Mouse (Mus musculus) neural tube, embryonic 13.5 days (tissue): ENCODE measurements around the gene Ttll11. TPM values are rescaled to one million over a fixed set of nuclear protein-coding genes. Genes with fewer than 3 reads are reported as not detected.
A peak's percentile ranks its signal among the peaks of the same experiment; 100 is the strongest.

ENCODE experiments used
- ATAC-seq: fragments of 200-750 bp; cut with Nextera tagmentation; 2 replicates; pipeline ENCODE4 v1.8.0; 2017; ENCODE audit warnings: low read depth, mild to moderate bottlenecking, moderate TSS enrichment, moderate library complexity
- H3K27ac ChIP-seq: fragments of 300-500 bp; sonication (generic); replicated peaks from 2 replicates; pipeline ENCODE4 v1.5.1; 2015; ENCODE audit warnings: moderate library complexity, mild to moderate bottlenecking, inconsistent platforms
- H3K27me3 ChIP-seq: fragments of 300-500 bp; sonication (generic); 2 replicates; pipeline ENCODE4 v1.6.1; 2015; ENCODE audit warnings: mild to moderate bottlenecking, inconsistent platforms
- H3K36me3 ChIP-seq: fragments of 300-500 bp; sonication (generic); 2 replicates; pipeline ENCODE4 v1.6.1; 2015; ENCODE audit warnings: mild to moderate bottlenecking, inconsistent platforms
- H3K4me1 ChIP-seq: fragments of 300-500 bp; sonication (generic); replicated peaks from 2 replicates; pipeline ENCODE4 v1.6.1; 2015; ENCODE audit warnings: inconsistent platforms
- H3K4me2 ChIP-seq: fragments of 300-500 bp; sonication (generic); 2 replicates; pipeline ENCODE4 v1.6.1; 2015; ENCODE audit warnings: inconsistent platforms, mild to moderate bottlenecking, moderate library complexity
- H3K4me3 ChIP-seq: fragments of 300-500 bp; sonication (generic); 2 replicates; pipeline ENCODE4 v1.5.1; 2015; ENCODE audit warnings: mild to moderate bottlenecking, inconsistent platforms
- H3K9ac ChIP-seq: fragments of 300-500 bp; sonication (generic); 2 replicates; pipeline ENCODE4 v1.6.1; 2015; ENCODE audit warnings: moderate library complexity, mild to moderate bottlenecking, inconsistent platforms
- H3K9me3 ChIP-seq: fragments of 300-500 bp; sonication (generic); 2 replicates; pipeline ENCODE4 v1.6.1; 2016; ENCODE audit warnings: inconsistent platforms
- WGBS: fragments of 180-500 bp; shearing (Covaris S2); methylation state at CpG from one replicate; pipeline ENCODE4 v1.1.7; 2015; 5-methylcytosine and 5-hydroxymethylcytosine counted together
- polyA plus RNA-seq: library from polyadenylated mRNA; unstranded; fragments of >200 nt; fragmentation: Nextera tagmentation; extraction: Ambion mirVana; gene quantifications from 2 replicates; pipeline ENCODE4 v1.2.1, GENCODE M21; 2015

Ttll11 gene
- polyA plus RNA-seq, 1 experiment from 2014 or later: 5.1 TPM

DNA sequence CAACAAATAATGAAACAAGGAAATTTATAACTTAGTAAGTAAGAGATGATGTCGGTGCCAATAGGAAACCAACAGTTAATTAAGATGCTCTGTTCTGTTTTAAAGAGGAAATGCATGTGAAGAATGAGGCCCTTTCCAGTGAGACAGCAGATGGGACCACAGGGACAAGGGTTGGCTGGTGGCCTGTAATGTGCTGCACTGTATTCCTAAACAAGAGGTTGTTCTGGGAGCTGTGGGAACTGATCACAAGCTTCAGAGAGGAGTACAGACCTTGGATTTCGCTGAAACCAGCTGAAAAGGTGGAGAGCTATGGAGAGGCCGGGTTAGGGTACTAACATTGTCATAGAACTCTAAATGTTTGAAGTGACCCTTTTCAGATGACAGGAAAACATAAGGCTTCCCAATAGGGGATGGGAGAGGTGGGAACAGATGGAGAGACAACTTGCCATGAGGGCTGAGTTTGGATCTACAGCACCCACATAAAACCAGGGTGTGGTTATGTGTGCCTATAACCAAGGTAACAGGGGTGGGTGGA lies 18.1 kb downstream of the Ttll11 start:
- no peak overlapping the region for H3K9ac ChIP-seq
- peaks cover 41% of the 10 kb centered on the region for H3K4me1 ChIP-seq
- 77% methylated on average over 3 of the region's 3 CpGs for WGBS
- no peak overlapping the region for H3K27ac ChIP-seq
- H3K36me3 ChIP-seq: no peaks in the 10 kb centered on the region
- no peaks in the 10 kb centered on the region for H3K27me3 ChIP-seq
- no peak overlapping the region for H3K4me3 ChIP-seq
- no peaks in the 10 kb centered on the region for H3K9me3 ChIP-seq
- H3K4me2 ChIP-seq: no peak overlapping the region
- no peak for ATAC-seq

DNA sequence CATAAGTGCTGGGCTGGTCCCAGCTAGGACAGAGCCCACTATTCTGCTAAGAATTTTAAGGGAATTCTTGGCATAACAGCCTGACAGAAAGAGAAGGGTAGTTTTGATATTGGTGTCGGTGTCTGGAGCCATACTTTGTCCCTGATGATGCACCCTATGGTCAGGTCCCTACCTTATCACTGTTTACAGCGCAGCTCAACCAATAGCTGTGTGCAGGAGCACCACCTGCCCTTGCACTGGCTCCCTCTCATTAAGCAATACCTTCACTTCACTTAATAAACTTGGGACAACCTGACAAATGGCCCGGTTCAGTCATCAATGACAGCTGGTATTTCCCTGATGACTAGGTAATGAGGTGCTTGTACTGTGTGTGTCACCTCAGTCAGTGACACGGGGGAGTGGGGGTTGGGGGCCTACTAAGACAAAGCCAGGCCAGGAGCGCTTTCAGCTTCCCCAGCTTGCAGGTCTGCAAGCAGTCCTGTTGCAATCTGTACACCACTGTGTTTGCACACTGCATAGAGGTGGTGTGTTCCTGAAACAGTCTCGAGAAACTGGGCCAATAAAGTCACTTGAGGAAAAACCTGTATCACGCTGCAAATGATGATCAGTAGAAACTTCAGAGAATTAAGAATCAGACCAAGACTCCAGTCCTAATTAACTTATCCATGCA lies 22.1 kb downstream of the Ttll11 start:
- Histone ChIP-seq H3K36me3 (no peaks in the 10 kb centered on the region), H3K4me1 (peaks cover 22% of the 10 kb centered on the region), H3K27me3 (no peaks in the 10 kb centered on the region), H3K4me3 (no peak overlapping the region), H3K4me2 (no peak overlapping the region), H3K9me3 (no peaks in the 10 kb centered on the region), H3K9ac (no peak overlapping the region), H3K27ac (no peak overlapping the region)
- WGBS: 75% methylated on average over 7 of the region's 7 CpGs
- ATAC-seq: no peak

DNA sequence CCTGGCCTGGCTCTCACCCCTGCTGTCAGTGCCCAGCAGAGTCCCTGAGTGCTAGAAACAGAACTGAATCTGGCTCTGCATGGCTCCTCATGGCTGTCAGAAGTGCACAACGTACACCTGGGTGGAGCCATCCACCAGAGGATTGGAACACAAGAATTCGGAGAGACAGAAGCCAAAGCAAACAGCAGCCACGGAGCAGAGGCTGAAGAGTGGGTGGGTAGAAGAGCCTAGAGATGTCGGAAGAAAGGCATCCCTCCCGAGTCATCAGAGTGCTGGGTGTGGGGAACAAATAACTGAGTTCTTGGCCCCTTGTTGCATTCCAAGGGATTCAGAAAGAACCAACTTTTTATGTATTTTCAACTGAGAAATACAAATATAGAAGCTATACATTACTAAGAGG lies 24.5 kb downstream of the Ttll11 start:
- Histone ChIP-seq H3K27ac (no peak overlapping the region), H3K9me3 (no peaks in the 10 kb centered on the region), H3K36me3 (no peaks in the 10 kb centered on the region), H3K9ac (no peak overlapping the region), H3K4me1 (peaks cover 31% of the 10 kb centered on the region), H3K4me3 (no peak overlapping the region), H3K27me3 (no peaks in the 10 kb centered on the region), H3K4me2 (no peak overlapping the region)
- WGBS: 58% methylated on average over 5 of the region's 5 CpGs
- ATAC-seq: no peak

DNA sequence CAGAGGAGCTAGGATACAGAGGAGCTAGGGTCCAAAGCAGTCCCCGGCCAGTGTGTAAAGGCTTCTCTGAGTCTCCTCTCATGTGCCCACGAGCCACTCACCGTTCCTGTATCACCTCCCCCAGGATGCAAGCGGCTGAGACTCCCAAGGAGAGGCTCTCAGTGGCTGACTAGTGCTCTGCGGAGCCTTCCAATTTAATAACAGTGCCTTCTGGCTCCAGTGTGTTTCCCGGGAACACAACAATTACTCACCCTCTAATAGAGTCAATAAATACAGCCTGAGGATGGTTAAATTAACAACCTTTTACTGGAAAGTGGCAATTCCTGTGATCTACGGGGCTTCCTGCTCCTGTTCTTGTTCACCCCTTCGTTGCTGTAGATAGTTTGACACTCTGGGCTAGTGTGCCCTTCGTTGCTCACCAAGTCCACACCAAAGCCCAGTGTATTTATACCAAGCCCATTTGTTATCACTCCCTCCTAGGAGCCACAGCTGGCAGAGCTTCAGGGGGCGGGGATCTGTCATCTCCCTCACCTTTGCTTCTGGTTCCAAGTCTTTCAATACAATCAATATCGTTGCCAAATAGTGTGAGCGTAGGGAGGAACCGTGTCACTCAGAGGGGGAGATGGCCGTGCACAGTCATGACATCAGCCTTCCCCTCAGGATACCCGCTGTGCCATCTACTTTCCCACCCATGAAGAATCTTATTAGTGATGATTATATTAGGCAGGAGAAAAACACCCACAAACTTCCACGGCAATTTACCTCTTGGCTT lies 27.3 kb downstream of the Ttll11 start:
- Histone ChIP-seq H3K27ac (peak overlapping the region; percentile 78), H3K4me2 (peak overlapping the region; percentile 27; the same call in 1 of the 2 replicates), H3K4me3 (no peak overlapping the region), H3K36me3 (no peaks in the 10 kb centered on the region), H3K9ac (no peak overlapping the region), H3K27me3 (no peaks in the 10 kb centered on the region), H3K9me3 (no peaks in the 10 kb centered on the region), H3K4me1 (peaks cover 27% of the 10 kb centered on the region)
- WGBS: 32% methylated on average over 16 of the region's 16 CpGs
- peak; percentile 77 for ATAC-seq

DNA sequence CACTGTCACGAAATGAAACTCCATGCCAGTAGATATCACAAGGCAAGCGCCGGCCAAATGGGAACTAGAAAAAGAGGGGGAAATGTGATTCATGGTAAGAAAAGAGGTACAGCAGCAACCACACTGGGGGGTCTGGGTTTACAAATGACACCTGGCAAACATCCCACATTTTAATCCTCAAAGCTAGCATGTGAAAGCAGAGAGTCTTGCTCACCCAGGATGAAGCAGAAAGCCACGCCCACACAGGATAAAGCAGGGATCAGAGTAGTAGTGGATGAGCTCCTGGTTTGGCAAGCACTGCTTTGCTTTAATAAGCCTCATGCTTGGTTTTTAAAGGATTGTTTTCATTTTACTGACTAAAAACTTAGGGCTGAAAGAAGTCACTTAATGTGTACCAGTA lies 34.8 kb downstream of the Ttll11 start:
- H3K4me1 ChIP-seq: no peaks in the 10 kb centered on the region
- H3K36me3 ChIP-seq: no peaks in the 10 kb centered on the region
- no peaks in the 10 kb centered on the region for H3K9me3 ChIP-seq
- no peak overlapping the region for H3K27ac ChIP-seq
- ATAC-seq: no peak
- H3K27me3 ChIP-seq: no peaks in the 10 kb centered on the region
- WGBS: 84% methylated on average over 4 of the region's 4 CpGs
- no peak overlapping the region for H3K4me2 ChIP-seq
- no peak overlapping the region for H3K4me3 ChIP-seq
- H3K9ac ChIP-seq: no peak overlapping the region

DNA sequence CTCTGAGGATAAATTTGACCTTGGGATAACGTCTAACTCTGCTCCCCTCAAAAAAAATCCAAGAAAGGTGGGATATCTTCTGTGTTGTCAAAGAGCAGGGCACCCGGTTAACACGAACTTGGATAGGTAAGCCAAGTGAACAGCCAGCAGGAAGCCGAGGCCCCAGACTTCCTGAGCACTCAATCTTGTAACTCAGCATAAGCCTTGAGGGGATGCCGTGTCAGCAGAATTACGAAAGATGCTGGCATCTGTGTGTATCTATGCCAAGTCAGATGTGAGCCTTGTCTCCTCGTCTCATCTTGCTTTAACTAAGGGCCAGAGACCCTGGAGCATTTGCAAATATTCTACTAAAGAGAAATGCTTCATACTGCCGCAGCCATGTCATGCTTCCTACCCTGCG lies 36.8 kb downstream of the Ttll11 start:
- no peak overlapping the region for H3K4me3 ChIP-seq
- no peaks in the 10 kb centered on the region for H3K36me3 ChIP-seq
- no peak overlapping the region for H3K9ac ChIP-seq
- ATAC-seq: no peak
- H3K27ac ChIP-seq: no peak overlapping the region
- 76% methylated on average over 9 of the region's 9 CpGs for WGBS
- H3K9me3 ChIP-seq: no peaks in the 10 kb centered on the region
- H3K4me2 ChIP-seq: no peak overlapping the region
- no peaks in the 10 kb centered on the region for H3K27me3 ChIP-seq
- no peaks in the 10 kb centered on the region for H3K4me1 ChIP-seq

DNA sequence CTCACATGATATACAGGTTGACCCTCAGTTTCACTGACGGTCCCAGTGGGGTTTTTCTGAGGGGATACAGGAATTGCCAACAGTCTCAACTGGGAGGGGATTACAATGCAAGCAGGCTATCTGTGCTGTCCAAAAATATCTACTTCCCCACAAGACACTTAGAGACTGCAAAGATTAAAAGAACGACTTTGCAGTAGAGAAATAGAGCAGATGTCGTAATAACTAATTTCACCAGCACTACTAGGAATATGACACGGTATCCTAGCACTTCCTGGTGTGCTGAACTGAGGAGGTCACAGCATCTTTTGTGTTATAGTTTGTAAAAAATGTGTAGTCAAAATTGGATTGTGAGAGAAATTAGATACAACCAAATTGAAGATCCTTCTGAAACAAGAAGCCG lies 44.7 kb downstream of the Ttll11 start:
- Histone ChIP-seq H3K36me3 (no peaks in the 10 kb centered on the region), H3K9ac (no peak overlapping the region), H3K9me3 (no peaks in the 10 kb centered on the region), H3K4me2 (no peak overlapping the region), H3K27me3 (no peaks in the 10 kb centered on the region), H3K27ac (no peak overlapping the region), H3K4me3 (no peak overlapping the region), H3K4me1 (no peaks in the 10 kb centered on the region)
- ATAC-seq: no peak
- 81% methylated on average over 5 of the region's 5 CpGs for WGBS

DNA sequence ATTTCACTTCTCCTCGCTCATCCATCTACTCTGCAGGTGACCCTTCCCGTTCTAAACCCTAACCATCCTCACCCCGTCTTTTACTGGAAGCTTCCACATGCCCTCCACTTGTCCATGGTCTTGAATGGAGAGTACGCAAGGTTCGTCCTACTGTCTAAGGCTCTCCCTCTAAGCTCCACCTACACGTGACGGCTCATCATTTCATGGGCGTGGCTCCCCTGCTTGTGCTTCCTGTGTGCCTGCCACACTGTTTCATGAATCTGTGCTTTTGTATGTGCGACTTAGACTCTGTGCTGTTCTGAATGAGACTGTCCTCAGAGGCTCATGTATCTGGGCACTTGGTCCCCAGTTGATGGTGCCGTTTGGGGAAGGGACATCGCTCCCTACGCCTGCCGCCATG lies 46.6 kb downstream of the Ttll11 start:
- no peak for ATAC-seq
- H3K36me3 ChIP-seq: no peaks in the 10 kb centered on the region
- H3K4me1 ChIP-seq: no peaks in the 10 kb centered on the region
- H3K9me3 ChIP-seq: no peaks in the 10 kb centered on the region
- H3K27me3 ChIP-seq: no peaks in the 10 kb centered on the region
- H3K9ac ChIP-seq: no peak overlapping the region
- H3K27ac ChIP-seq: no peak overlapping the region
- no peak overlapping the region for H3K4me3 ChIP-seq
- 94% methylated on average over 13 of the region's 13 CpGs for WGBS
- H3K4me2 ChIP-seq: no peak overlapping the region

DNA sequence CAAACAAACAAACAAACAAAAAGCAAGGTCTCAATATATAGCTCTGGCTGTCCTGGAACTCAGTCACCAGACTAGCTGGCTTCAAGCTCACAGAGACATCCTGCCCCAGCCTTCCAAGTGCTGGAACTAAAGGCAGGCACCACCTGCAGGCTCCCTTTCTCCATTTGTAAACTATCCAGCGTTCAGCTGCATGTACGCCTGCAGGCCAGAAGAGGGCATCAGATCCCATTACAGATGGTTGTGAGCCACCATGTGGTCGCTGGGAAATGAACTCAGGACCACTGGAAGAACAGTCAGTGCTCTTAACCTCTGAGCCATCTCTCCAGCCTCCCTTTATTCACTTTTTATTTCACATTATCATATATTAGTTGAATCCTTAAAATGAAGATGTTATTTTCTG lies 48.1 kb downstream of the Ttll11 start:
- H3K9ac ChIP-seq: no peak overlapping the region
- no peaks in the 10 kb centered on the region for H3K4me1 ChIP-seq
- no peaks in the 10 kb centered on the region for H3K27me3 ChIP-seq
- no peak for ATAC-seq
- H3K9me3 ChIP-seq: no peaks in the 10 kb centered on the region
- no peak overlapping the region for H3K27ac ChIP-seq
- H3K4me3 ChIP-seq: no peak overlapping the region
- H3K4me2 ChIP-seq: no peak overlapping the region
- no peaks in the 10 kb centered on the region for H3K36me3 ChIP-seq
- WGBS: 74% methylated on average over 3 of the region's 3 CpGs

DNA sequence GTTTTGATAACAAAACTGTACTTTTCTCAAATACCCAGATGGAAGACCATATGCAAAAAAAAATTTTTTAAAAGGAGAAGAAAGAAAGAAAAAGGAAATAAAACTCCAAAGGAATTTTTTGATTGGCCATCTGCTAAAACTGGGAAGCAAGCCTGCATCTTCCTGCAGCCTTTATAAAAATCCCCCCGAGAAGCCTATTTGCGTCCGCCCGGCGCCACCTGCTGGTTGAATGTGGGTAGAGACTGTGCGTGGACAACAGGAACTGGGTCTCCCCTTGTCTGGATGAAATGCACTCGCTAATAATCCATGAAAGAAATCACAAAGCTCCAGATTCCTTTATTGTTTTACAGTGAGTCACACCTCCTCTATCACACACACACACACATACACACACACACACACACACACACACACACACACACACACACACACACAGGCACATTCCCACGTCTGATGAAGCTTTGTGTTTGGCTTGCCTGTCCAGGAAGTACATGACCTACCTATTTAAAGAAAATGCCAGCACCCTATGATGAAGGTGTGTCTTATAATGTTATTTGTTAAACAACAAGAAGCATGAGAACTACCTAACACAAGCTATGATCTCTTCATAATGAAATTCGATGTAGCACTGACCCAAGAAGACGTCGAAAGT lies 49.1 kb downstream of the Ttll11 start:
- WGBS: 35% methylated on average over 11 of the region's 11 CpGs
- no peaks in the 10 kb centered on the region for H3K36me3 ChIP-seq
- no peaks in the 10 kb centered on the region for H3K4me1 ChIP-seq
- no peak overlapping the region for H3K4me3 ChIP-seq
- no peak overlapping the region for H3K4me2 ChIP-seq
- no peaks in the 10 kb centered on the region for H3K9me3 ChIP-seq
- H3K9ac ChIP-seq: no peak overlapping the region
- H3K27ac ChIP-seq: no peak overlapping the region
- no peaks in the 10 kb centered on the region for H3K27me3 ChIP-seq
- ATAC-seq: peak; percentile 71; the same call in 1 of the 2 replicates

DNA sequence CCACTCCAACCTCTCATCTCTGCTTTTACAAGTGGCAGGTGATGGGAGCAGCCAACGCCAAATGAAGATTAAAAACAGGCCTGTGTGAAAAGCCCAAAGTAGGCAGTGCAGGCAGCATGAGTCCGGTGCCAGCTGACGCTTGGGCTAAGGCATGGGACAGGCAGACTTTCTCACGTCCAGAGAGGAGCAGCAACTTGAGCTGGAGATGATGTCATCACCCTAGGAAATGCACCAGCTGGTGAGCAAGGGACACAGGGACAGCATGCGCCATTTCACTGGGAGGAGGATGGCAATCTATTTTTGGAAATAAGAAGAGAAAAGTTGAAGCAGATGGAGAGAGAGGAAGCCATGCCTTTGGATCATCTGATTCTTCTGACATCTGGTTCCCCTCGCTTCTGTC lies 51.6 kb downstream of the Ttll11 start:
- H3K36me3 ChIP-seq: no peaks in the 10 kb centered on the region
- H3K4me3 ChIP-seq: no peak overlapping the region
- no peaks in the 10 kb centered on the region for H3K9me3 ChIP-seq
- no peak overlapping the region for H3K9ac ChIP-seq
- H3K27me3 ChIP-seq: no peaks in the 10 kb centered on the region
- ATAC-seq: no peak
- no peak overlapping the region for H3K4me2 ChIP-seq
- H3K27ac ChIP-seq: no peak overlapping the region
- no peaks in the 10 kb centered on the region for H3K4me1 ChIP-seq
- 75% methylated on average over 6 of the region's 6 CpGs for WGBS

DNA sequence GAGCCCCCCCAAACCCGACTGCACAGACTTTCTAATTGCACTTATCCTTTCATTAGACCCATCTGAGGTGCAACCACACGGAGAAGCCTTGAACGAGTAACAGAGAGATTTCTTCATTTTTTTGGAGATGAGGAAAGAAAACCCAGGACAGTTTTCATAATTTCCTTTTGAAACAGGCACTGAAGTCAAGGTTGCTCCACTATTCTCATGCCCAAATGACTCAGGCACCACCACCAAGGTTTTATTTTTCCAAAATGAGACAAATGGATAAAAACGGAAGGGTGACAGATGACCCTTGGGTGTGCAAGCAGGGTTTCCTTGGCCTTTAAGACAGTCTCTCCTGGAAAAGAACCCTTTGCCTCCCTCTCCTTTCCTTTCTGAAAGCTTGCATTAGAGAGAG lies 54.8 kb downstream of the Ttll11 start:
- Histone ChIP-seq H3K9ac (no peak overlapping the region), H3K4me2 (no peak overlapping the region), H3K4me1 (no peaks in the 10 kb centered on the region), H3K27me3 (no peaks in the 10 kb centered on the region), H3K36me3 (no peaks in the 10 kb centered on the region), H3K9me3 (no peaks in the 10 kb centered on the region), H3K27ac (no peak overlapping the region), H3K4me3 (no peak overlapping the region)
- no peak for ATAC-seq
- WGBS: 81% methylated on average over 4 of the region's 4 CpGs
